Mouse (Mus musculus) regulatory T cell (primary cell): ENCODE data around the gene Bub1b.

Source experiments
- in situ Hi-C: fragments of 300-600 bp; cut with MboI, MseI; formaldehyde crosslinking; loops from one replicate; pipeline ENCODE4 v1.15.1; 2025; ENCODE audit warnings: high pct_unique_total_duplicates

The Bub1b gene

DNA sequence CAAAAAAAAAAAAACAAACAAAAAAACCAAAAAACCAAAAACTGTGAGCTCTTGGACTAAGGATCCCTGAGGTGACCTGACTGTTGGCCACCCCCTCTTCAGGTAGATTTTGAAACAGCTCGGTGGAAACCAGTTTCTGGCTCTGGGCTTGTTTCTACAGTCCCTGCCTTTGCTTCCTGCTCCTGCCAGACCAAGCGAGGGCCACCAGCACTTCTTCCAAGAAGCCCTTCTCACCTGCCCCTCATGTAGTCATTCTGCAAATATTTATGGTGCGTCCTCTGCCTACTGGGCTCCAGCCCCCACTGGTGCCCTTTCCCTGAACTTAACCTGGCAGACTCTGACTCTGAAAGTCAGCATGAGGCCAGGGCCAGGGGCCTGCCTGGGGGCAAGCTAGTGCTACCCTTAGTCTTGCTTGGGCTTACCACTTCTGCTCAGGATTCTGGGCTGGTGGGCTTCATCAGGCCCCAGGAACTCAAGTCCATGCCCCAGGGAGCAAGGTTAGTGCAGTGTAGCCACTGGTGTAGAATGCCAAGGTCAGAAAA lies 67.0 kb downstream of the Bub1b start:
- in situ Hi-C loops = no loop called here

DNA sequence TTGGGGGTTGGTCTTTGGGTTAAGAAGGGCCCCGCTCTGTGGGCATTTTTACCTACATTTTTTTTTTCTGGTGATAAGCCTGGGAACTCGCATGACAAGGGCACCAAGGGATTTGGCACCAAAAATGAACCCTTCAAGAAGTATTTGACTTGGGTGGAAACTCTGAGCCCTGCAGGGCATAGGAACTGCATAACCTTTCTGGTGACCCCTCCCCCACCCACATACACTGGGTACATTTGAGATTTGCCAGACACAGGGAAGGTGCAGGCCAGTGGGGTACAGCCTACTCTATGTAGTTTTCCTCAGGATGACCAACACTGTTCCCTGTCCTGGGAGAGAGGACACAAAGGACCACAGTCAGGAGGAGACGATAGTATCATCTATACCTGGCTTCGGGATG lies 67.6 kb downstream of the Bub1b start:
- in situ Hi-C loops = no loop called here

DNA sequence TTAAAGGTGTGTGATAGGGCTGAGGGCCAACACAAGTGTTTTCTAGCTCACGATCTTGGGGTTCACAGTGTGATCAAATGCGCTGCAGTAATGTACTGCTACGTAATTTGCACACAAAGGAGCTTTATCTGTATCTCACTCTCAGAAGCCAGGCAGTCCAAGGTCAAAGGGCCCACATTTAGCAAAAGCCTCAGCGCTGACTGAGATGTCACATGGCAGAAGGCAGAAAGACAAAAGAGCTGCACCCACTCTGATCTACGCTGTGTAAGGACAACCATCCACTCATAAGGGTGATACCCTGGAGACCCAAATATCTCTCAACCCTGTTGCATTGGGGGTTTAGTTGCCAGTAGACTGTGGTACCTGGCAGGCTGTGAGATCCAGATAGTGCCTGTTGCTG lies 69.2 kb downstream of the Bub1b start:
- in situ Hi-C loops = no loop called here

DNA sequence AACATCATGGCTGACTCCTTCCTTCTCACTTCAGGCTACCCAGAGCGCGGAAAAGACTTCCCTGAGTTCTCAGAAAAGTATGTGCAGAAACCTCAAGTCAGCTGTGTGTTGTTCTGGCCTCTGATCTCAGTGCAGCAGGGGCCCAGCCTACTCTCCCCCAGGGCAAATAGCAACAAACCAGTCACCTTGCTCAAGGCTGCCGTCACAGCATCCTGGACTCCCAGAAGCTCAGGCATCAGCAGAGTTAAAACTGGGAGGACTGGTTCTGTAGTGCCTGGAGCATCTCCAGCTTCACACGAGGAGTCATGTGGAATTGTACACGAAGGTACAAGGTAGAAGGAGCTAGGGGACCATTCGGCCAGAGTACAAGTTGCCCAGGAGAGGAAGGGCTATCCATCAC lies 71.2 kb downstream of the Bub1b start:
- in situ Hi-C loops = no loop called here

DNA sequence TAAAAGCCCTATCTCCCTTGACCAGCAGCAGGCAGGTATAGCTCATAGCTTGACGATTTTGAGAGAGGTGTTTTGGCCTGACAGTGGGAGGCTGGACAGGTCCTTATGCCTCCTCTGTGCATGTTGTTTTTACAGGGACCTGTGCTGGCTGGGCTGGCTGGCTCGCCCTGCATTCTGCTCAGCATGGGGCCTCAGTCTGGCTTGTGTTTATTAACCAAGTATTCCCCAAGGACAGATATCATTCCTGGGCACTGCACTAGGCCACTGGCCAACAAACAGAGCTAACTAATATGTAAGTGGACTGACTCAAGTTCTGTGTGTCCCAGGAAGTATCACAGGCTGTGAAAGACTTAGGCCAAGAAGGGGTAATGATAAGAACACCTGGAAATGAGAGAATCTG lies 71.8 kb downstream of the Bub1b start:
- in situ Hi-C loops = no loop called here

DNA sequence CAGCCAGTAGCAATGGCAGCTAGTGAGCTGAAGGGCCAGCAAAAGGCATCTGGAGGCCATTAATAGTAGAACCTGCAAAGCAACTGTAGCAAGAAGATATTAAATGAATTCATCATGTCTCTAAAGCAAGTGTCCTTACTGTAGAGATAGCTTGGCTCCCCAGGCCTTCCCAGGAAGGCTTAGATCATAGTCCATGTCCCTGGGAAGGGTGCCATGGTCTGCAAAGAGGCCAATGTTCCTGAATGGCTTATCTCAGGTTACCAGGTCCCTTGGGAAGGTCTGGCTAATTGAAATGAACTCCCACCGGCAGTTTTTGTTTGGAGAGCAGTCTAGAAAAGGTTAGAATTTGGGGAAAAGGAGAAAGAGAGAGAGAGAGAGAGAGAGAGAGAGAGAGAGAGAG lies 73.7 kb downstream of the Bub1b start:
- in situ Hi-C loops = no loop called here

DNA sequence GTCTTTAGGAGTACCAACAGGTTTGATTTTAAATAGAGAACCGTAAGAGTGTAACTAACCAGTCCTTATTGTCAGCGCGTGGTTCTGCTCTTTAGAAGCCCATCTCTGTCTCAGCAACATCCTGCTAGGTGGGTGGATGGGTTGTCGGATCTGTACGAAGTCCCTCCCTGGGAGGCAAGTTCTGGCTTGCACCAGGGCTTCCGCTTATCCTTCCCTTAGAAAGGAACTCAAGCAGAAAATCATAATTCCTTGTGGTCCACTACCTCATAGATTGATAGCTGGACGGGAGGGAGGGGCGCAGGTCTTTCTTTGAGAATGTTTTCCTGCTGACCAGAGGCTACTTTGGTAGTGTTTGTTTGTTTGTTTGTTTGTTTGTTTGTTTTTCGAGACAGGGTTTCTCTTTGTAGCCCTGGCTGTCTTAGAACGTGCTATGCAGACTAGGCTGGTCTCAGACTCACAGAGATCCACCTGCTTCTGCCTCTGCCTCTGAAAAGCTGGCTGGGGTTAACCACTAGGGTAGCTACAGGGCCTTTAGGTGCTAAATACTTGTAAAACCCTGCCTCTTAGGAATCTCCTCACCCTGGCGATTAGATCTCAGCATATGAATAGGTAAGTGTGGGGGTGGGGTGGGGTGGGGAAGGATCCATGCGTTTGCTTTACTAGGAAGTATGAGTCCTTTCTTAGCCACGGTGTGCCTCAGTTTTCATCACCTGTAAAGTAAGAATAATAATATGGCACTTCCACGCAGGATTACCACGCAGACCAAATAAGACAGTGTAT lies 75.9 kb downstream of the Bub1b start:
- in situ Hi-C loops = no loop called here

DNA sequence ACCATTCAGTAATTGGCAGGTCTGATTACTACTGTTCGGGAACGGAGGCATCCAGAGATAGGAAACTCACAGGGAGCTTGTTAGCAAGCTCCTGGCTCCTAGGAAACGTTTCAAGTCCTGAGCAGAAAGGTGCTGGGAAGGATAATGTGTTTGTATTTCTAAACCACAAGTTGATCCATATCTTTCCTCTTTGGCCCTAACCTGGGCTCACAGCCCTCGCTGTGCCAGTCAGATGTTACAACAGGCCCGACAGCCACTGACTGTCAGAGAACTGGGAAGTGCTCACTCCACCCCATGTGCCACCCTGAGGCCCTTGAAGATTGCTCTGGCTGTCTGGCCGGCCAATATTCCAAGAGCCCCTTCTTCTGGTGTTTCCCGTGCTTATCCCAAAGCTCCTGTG lies 76.5 kb downstream of the Bub1b start:
- in situ Hi-C loops = no loop called here

DNA sequence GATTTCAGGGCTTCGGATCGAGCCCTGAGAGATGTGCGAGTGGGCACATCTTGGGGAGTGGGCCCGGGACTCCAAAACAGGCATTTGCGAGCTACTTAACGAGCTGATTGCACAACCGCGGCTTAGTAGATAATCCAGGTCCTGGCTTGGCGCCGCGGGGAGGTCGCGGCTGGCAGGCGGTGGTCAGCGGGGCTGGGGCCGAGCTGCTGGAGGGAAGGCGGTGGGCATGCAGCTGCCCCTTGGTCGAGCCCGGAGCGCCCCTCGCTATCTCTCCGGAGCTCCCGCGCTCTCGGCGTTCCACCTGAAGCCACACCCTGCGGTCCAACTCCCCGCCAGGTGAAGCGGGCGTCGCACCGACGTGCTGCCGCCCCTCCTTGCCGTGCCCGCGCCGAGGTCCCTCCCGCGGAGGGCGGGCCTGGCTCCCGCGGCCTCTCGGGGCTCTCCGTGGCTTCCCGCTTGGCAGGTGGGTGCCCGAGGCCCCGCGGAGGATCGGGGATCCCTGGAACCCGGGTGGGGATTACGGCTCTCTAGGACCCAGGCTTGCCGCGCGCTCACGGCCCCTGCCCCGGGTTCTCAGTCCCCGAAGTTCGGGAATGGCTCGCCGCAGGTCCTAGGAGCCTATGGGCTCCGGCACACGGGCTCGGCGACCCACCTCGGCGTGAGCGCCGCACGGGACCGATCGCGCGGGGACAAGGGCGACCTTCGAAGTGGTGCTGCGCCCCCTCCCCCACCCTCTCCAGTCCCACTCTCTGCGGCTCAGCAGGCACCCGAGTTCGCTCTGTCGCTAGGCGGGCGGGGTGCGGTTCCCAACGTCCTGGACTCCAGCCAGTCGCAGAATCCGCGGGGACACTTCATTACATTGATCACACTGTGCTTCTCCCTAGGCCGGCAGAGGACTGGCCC lies 79.1 kb downstream of the Bub1b start:
- in situ Hi-C loops = no loop called here

DNA sequence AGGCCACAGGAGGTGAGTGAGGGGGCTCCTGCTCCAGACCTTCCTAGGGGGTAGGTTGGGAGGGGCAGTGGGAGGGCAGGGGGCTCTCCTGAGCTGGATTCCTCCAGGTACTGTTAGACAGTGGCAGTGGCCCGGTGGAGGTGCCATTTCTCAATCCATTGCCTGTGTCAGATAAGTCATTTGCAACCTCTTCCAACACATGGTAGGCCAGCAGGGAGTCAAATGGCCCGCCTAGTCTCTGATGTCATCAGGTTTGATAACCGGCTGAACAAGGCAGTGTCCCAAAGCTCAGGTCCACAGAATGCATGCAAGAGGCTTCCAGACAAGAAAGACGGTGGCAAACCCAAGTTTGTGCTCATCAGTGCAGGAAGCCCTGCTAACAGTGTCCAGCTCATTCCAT lies 79.8 kb downstream of the Bub1b start:
- in situ Hi-C loops = no loop called here

DNA sequence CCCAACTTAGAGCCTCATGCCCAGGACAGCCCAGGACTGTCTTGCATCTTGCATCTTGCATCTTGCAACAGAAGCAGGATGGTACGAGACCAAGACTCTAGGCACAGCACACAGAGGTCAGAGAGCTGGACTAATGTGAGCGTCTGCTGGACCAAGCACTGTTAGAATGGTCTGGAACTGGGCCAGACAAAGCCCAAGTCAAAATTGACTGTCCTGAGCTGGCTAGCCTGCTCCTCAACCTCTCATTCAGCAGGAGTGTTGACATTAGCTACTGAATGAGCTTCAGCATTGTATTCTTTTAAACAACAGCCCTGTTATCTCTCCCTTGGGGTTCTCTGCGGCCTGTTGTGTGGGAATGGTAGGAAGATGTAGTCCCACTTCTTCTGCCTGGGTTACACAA lies 81.6 kb downstream of the Bub1b start:
- in situ Hi-C loops = no loop called here

DNA sequence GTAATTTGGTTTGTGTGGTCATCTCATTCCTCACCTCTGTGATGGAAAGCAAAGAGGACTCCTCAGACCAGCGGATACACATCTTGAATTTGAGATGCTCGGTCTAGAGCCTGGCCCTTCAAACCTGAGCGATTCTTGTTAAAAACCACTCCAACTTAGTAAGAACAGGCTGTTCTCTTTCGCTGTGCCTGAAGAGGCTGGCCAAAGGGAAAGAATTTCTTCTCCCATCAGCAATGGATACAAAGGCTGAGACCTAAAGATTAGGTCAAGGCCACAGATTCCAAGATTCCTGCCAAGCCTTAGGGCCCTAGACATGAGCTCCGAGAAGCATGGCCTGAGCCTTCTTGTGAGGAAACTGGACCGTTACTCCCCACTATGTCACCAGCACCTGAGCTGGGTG lies 82.9 kb downstream of the Bub1b start:
- in situ Hi-C loops = no loop called here

DNA sequence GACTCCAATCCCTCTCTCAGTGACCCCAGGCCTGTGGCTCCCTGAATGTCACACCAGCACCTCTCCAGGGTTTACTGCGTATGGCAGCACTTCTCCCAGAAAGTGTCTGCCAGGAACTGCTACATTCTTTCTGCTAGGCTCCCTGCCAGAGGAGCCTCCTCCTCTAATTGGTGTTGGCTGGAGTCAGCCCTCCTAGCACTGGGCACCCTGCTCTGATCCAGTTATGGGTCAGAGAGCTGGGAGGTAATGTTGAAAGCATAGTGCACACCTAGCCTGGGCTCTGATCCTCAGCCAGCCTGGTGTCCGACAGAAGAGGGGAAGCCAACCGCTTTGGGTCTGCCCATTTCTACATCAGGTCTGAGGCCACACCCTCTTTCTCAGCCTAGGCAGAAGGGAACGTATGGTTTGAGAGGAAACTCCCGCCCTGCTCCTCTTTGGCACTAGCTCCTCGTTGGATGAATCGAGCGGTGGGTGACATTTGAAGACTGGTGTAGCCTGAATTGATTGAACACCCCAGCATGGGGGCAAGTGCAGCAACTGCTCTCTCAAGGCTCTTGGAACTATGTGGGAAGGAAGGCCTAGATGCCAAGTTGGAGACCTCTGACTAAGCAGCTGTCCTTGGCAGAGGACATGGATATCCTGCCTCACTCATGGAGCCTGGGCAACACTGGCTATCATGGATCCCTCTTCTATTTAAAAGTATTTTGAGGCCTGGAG lies 84.7 kb downstream of the Bub1b start:
- in situ Hi-C loops = no loop called here

DNA sequence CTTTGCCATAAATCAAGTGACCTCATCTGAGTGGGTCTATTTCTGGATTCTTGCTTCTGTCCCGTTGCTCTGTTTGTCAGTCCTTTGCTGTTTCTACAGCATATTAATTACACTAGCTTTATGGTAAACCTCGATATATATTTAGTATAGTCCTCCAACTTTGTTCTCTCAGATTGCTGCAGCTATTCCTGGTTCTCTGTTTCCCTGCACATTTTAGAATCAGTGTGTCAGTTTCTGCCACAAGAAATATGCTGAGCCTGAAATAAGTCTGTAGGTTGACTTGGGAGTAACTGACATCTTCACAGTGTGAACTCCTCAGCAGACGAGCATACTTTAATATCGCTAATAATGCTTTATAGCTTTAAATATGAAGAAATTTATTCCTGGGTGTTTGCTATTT lies 87.1 kb downstream of the Bub1b start:
- in situ Hi-C loops = no loop called here

DNA sequence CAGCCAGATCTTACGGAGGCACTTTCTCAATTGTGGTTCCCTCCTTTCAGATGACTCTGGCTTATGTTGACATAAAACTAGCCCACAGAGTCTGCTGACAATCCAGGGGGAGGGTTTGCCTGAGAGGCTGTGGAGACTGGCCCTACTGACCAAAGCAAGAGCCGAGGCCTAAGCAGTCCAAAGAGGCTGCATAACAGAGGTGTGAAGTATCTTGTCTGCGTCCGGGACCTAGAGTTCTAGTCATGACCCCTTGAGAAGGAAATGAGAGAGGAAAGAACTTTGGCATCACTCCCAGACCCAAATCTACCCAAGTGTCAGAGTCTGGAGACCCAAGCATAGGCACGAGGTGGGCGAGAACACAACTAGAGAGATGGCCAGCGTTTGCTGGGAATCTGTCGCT lies 88.7 kb downstream of the Bub1b start:
- in situ Hi-C loops = no loop called here

DNA sequence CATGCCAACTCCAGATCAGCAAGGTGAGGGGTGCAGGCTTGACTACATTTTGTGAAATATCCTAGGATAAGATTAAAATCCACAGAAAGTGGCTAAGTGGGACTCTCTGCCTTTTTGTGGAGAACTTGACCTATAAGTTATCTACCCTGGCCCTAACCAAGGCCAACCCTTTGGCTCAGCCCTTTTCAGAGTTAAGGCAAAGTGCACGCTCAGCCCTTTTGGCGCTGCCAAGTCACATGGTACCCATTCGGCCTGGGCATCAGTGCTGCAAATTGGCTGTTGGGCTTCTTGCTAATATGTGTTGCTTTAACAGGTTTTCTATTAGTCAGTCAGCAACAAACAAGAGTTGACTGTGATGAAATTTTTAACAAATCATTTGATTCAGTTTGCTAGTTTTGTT lies 89.8 kb downstream of the Bub1b start:
- in situ Hi-C loops = no loop called here

DNA sequence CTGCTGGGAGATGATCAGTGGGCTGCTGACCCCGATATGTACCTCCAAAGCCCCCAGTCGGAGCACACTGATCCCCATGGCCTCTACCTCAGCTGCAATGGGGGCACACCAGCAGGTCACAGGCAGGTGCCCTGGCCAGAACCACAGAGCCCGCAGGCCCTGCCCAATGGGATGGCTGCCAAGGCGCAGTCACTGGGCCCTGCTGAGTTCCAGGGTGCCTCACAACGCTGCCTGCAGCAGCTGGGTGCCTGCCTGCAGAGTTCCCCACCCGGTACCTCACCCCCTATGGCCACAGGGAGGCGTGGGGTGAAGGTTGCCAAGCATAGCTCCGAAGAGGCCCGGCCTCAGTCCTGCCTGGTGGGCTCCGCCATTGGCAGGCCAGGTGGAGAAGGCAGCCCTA lies 91.9 kb downstream of the Bub1b start:
- in situ Hi-C loops = loop anchor here (5.0 kb wide), 1 partner anchor 53 kb away; no protein-coding TSS in a partner anchor
